Mouse (Mus musculus): ENCODE data around the gene Pccb.

GRCm38 (mm10) chr9:101080046-101080685 is 45.5 kb upstream of the Pccb start:
- no peak for TF ChIP-seq POLR2A (IDR thresholded peaks at IDR 0.05; ENCODE audit: insufficient read depth, low read depth, low read length)
- TF ChIP-seq CTCF (IDR thresholded peaks at IDR 0.05; ENCODE audit: insufficient read depth, low read depth, low read length), result no peak

All from olfactory bulb, adult 2 months (tissue).